Mouse (Mus musculus) MEL (cell line): ENCODE data around the gene Nap1l1.

Experiments
- CHD2 ChIP-seq: IDR thresholded peaks from 2 replicates; pipeline ENCODE4 v1.6.1; 2011; ENCODE audit warnings: low read length, improper control_type of control experiment
- CTCF ChIP-seq, 3 experiments: IDR thresholded peaks in 2 of 3; conservative IDR thresholded peaks in 1 of 3; 2 replicates each; pipeline ENCODE4 v1.5.1; 2011 to 2012; ENCODE audit warnings: low read length in 3 of 3, low read depth in 2 of 3, mild to moderate bottlenecking in 2 of 3, improper control_type of control experiment in 1 of 3, inconsistent platforms in 1 of 3, mixed read lengths in 1 of 3, moderate library complexity in 1 of 3; ENCODE audit not compliant: control insufficient read depth in 1 of 3, insufficient read depth in 1 of 3, poor library complexity in 1 of 3, severe bottlenecking in 1 of 3
- E2F4 ChIP-seq: IDR thresholded peaks from 2 replicates; pipeline ENCODE4 v1.6.1; 2011; ENCODE audit warnings: low read depth, low read length, improper control_type of control experiment, borderline replicate concordance
- EP300 ChIP-seq, 2 experiments: IDR thresholded peaks; 2 replicates each; pipeline ENCODE4 v1.6.1; 2011; ENCODE audit warnings: improper control_type of control experiment in 2 of 2, low read length in 2 of 2, low read depth in 1 of 2, mild to moderate bottlenecking in 1 of 2
- GATA1 ChIP-seq: IDR thresholded peaks from 2 replicates; pipeline ENCODE4 v1.6.1; 2011; ENCODE audit warnings: low read depth, low read length, improper control_type of control experiment
- MEF2A ChIP-seq: IDR thresholded peaks from 2 replicates; pipeline ENCODE4 v1.6.1; 2014; ENCODE audit warnings: low read depth, mild to moderate bottlenecking, inconsistent platforms, low read length, improper control_type of control experiment; ENCODE audit not compliant: poor library complexity, insufficient replicate concordance, severe bottlenecking; ENCODE audit errors: extremely low read depth
- MXI1 ChIP-seq: IDR thresholded peaks from 2 replicates; pipeline ENCODE4 v1.6.1; 2011; ENCODE audit warnings: mild to moderate bottlenecking, low read depth, low read length, improper control_type of control experiment
- POLR2A ChIP-seq, 2 experiments: IDR thresholded peaks; 2 replicates each; pipeline ENCODE4 v1.6.1; 2011 to 2012; ENCODE audit warnings: low read length in 2 of 2, mild to moderate bottlenecking in 2 of 2, control low read depth in 1 of 2, improper control_type of control experiment in 1 of 2, low read depth in 1 of 2, moderate library complexity in 1 of 2; ENCODE audit not compliant: control insufficient read depth in 1 of 2, insufficient read depth in 1 of 2, poor library complexity in 1 of 2
- TAL1 ChIP-seq: IDR thresholded peaks from 2 replicates; pipeline ENCODE4 v1.6.1; 2012; ENCODE audit warnings: mild to moderate bottlenecking, inconsistent platforms, low read length, moderate library complexity, mixed read lengths
- TBP ChIP-seq: IDR thresholded peaks from 2 replicates; pipeline ENCODE4 v1.8.0; 2011; ENCODE audit warnings: low read depth, low read length, improper control_type of control experiment
- TCF12 ChIP-seq: IDR thresholded peaks from 2 replicates; pipeline ENCODE4 v1.6.1; 2014; ENCODE audit warnings: low read depth, mild to moderate bottlenecking, inconsistent platforms, low read length, improper control_type of control experiment, moderate library complexity
- USF1 ChIP-seq: IDR thresholded peaks from 2 replicates; pipeline ENCODE4 v1.6.1; 2014; ENCODE audit warnings: low read depth, mild to moderate bottlenecking, inconsistent platforms, low read length, improper control_type of control experiment, moderate library complexity
- USF2 ChIP-seq, 2 experiments: IDR thresholded peaks; 2 replicates each; pipeline ENCODE4 v1.6.1; 2011 to 2012; ENCODE audit warnings: improper control_type of control experiment in 2 of 2, low read length in 2 of 2, borderline replicate concordance in 1 of 2, inconsistent platforms in 1 of 2, low read depth in 1 of 2, mild to moderate bottlenecking in 1 of 2; ENCODE audit not compliant: insufficient read depth in 1 of 2

GRCm38 (mm10) chr10:111527057-111527456 lies 54.0 kb downstream of the Nap1l1 start:
- TF ChIP-seq CTCF (IDR thresholded peaks at IDR 0.05 in 2 of 3, conservative IDR thresholded peaks at IDR 0.05 in 1 of 3; ENCODE audit: control insufficient read depth in 1 of 3, insufficient read depth in 1 of 3, low read depth in 2 of 3, low read length in 3 of 3, poor library complexity in 1 of 3, severe bottlenecking in 1 of 3) (no peak), MXI1 (no peak), POLR2A (IDR thresholded peaks at IDR 0.05; ENCODE audit: control insufficient read depth in 1 of 2, insufficient read depth in 1 of 2, low read depth in 1 of 2, low read length in 2 of 2, poor library complexity in 1 of 2) (no peak), USF2 (IDR thresholded peaks at IDR 0.05; ENCODE audit: borderline replicate concordance in 1 of 2, insufficient read depth in 1 of 2, low read depth in 1 of 2, low read length in 2 of 2) (no peak), TCF12 (no peak), EP300 (IDR thresholded peaks at IDR 0.05; ENCODE audit: low read depth in 1 of 2, low read length in 2 of 2) (no peak), MEF2A (no peak), TBP (no peak), USF1 (no peak), GATA1 (no peak), CHD2 (no peak), TAL1 (no peak), E2F4 (no peak)
